Mouse (Mus musculus) stomach, postnatal 0 days (tissue): ENCODE measurements at regions not wholly inside any gene's neighbourhood (a gene's known extent, or its start where the extent isn't known, plus 50 kb on each side); places are given as distances from the start of the nearest gene placed in this dataset.

Source experiments
- ATAC-seq: fragments of 200-750 bp; cut with Nextera tagmentation; 2 replicates; pipeline ENCODE4 v1.8.0; 2017; ENCODE audit not compliant: low FRiP score, low TSS enrichment
- DNase-seq: peaks from one replicate; pipeline ENCODE4 v3.0.0-alpha.2; 2016; ENCODE audit warnings: low spot score
- H3K27ac ChIP-seq: fragments of 300-500 bp; sonication (generic); replicated peaks from 2 replicates; pipeline ENCODE4 v1.5.1; 2014; ENCODE audit warnings: mild to moderate bottlenecking, control low read depth
- H3K27me3 ChIP-seq: fragments of 300-500 bp; sonication (generic); 2 replicates; pipeline ENCODE4 v1.6.1; 2014; ENCODE audit warnings: low read length; ENCODE audit not compliant: control insufficient read depth, insufficient read depth
- H3K36me3 ChIP-seq: fragments of 300-500 bp; sonication (generic); 2 replicates; pipeline ENCODE4 v1.6.1; 2014; ENCODE audit warnings: low read length, mixed read lengths; ENCODE audit not compliant: control insufficient read depth, insufficient read depth
- H3K4me1 ChIP-seq: fragments of 300-500 bp; sonication (generic); replicated peaks from 2 replicates; pipeline ENCODE4 v1.6.1; 2014; ENCODE audit warnings: antibody characterized with exemption; ENCODE audit not compliant: control insufficient read depth, insufficient read depth
- H3K4me2 ChIP-seq: fragments of 300-500 bp; sonication (generic); replicated peaks from 2 replicates; pipeline ENCODE4 v1.6.1; 2014; ENCODE audit warnings: low read depth, mild to moderate bottlenecking, control low read depth, moderate library complexity
- H3K4me3 ChIP-seq: fragments of 300-500 bp; sonication (generic); 2 replicates; pipeline ENCODE4 v1.5.1; 2014; ENCODE audit warnings: low read depth, low read length, control low read depth
- H3K9ac ChIP-seq: fragments of 300-500 bp; sonication (generic); 2 replicates; pipeline ENCODE4 v1.6.1; 2014; ENCODE audit warnings: mild to moderate bottlenecking, low read length, control low read depth, mixed read lengths
- H3K9me3 ChIP-seq: fragments of 300-500 bp; sonication (generic); 2 replicates; pipeline ENCODE4 v1.6.1; 2016; ENCODE audit warnings: low read length; ENCODE audit not compliant: control insufficient read depth
- CTCF ChIP-seq: IDR thresholded peaks from 2 replicates; pipeline ENCODE4 v1.5.1; 2016; ENCODE audit warnings: antibody characterized with exemption, low read depth, mild to moderate bottlenecking, moderate library complexity
- EP300 ChIP-seq: optimal IDR thresholded peaks from 2 replicates; pipeline ENCODE3; 2016; ENCODE audit warnings: antibody characterized with exemption
- WGBS: fragments of 180-500 bp; shearing (Covaris S2); extraction: QIAGEN DNeasy Blood & Tissue Kit; methylation state at CpG from one replicate; pipeline ENCODE4 v1.1.7; 2014; 5-methylcytosine and 5-hydroxymethylcytosine counted together

DNA sequence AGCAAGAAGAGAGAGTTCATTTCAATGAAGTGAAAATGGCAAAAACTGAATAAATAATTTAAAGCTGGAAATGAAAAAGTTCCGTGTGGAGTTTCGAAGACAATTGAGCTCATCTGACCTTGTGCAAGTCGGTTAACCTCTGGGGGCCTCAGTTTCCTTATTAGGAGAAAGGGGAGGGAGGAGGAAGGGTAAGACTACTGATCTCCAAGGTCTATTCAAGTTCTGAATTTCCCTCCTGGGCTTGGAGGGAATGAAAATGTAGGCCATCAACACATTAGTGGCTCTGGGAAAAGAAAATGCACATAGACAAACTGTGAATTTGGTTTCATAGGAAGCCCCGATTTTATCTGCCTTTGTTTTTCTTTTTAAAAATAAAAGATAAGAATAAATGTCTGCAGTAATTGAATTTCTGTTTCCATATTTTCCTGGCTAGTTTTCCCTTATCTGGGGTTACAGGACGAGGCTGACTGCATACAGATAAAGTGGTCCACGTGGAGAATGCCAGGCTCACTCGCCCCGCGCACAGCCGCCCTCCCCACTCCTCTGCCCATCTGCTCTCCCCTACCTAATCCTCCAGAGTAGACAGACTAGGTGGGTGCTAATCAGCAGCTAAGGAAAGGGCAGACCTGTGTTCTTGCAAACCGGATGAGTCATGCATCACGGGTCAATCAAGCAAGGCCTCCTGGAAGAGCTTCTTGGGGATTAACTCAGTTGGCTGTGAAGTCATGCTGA is 209.0 kb downstream of the Nova1 start:
- Histone ChIP-seq H3K27ac (no peak overlapping the region), H3K4me2 (no peak overlapping the region), H3K27me3 (no peaks in the 10 kb centered on the region), H3K4me3 (no peak overlapping the region), H3K4me1 (no peaks in the 10 kb centered on the region), H3K36me3 (no peaks in the 10 kb centered on the region), H3K9ac (no peak overlapping the region), H3K9me3 (no peaks in the 10 kb centered on the region)
- ATAC-seq (no peak), DNase-seq (no peak)
- TF ChIP-seq EP300 (no peak), CTCF (no peak)
- WGBS = 51% methylated on average over 12 of the region's 12 CpGs

DNA sequence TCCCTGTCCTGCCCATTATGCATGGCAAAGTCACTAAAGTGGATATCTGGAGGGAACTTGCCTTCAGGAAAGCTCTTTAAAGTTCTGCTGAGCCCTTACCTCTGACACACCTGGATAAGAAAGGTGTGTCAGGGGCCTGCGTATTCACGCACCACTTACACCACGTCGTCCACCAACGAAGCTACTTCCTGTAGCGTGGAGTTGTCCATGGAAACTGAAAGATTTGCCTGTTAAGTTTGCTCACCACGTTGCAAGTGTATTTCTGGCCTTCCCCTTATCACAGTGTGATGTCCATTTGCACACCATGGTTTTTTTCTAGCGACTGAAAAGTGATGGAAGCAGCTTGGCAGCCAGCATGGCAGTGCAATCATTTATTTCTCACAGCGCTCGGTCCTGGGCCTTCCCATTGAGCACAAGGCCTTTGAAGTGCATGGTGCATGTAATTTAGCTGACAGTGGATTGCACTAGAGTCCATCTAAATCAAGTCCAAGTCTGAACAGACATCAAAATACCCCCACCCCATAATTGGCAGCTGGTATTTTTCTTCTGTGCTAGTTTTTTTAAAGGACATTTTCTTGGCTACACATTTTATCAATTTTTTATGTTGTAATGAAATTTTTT is 210.3 kb downstream of the Nova1 start:
- Histone ChIP-seq H3K36me3 (no peaks in the 10 kb centered on the region), H3K9me3 (no peaks in the 10 kb centered on the region), H3K27ac (no peak overlapping the region), H3K27me3 (no peaks in the 10 kb centered on the region), H3K4me3 (no peak overlapping the region), H3K4me2 (no peak overlapping the region), H3K9ac (no peak overlapping the region), H3K4me1 (no peaks in the 10 kb centered on the region)
- WGBS = 81% methylated on average over 10 of the region's 10 CpGs
- TF ChIP-seq EP300 (no peak), CTCF (no peak)
- DNase-seq (no peak), ATAC-seq (no peak)

DNA sequence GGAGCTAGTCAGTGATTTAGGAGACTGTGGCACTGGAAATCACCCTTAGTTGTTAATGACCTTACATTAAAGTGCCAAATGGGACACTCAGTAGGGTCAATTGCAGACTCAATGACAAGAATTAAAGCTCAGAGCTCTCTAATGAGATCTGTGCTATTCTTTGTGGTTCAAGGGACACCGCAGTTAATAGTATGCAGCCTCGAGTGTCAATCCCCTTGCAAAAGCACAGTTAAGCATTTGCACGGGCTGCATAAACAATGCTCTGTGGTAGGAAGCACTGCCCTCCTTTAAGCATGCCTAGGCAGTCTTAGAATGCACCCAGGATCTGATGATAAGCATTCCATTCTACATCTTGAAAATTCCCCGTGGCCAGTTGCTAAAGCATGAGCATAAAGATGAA is 221.5 kb downstream of the Nova1 start:
- H3K9ac ChIP-seq = no peak overlapping the region
- no peaks in the 10 kb centered on the region for H3K4me1 ChIP-seq
- H3K27ac ChIP-seq = no peak overlapping the region
- H3K9me3 ChIP-seq = no peaks in the 10 kb centered on the region
- TF ChIP-seq CTCF (no peak), EP300 (no peak)
- H3K4me3 ChIP-seq = no peak overlapping the region
- no peaks in the 10 kb centered on the region for H3K36me3 ChIP-seq
- no peak overlapping the region for H3K4me2 ChIP-seq
- H3K27me3 ChIP-seq = no peaks in the 10 kb centered on the region
- 25% methylated on average over 4 of the region's 4 CpGs for WGBS
- ATAC-seq (no peak), DNase-seq (no peak)

DNA sequence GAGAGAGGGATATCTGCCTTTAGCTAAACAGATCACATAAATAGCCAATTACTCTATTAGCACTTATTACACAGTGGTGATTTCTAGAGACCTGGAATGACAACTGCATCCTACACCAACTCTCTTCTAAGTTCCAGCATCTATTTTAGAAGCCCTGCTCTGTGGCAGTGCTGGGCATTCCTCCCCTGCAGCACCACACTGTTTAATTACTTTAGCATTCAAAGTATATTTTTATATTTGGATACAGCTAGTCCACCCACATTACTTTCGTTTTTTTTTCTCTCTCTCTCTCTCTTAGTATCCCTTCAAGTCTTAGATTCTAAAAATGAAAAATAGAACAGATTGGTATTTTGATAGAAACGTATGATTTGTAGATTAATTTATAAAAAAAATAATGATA is 250.1 kb downstream of the Nova1 start:
- no peak overlapping the region for H3K27ac ChIP-seq
- DNase-seq (no peak), ATAC-seq (no peak)
- WGBS = 57% methylated on average over 2 of the region's 2 CpGs
- no peaks in the 10 kb centered on the region for H3K4me1 ChIP-seq
- H3K9ac ChIP-seq = no peak overlapping the region
- no peak overlapping the region for H3K4me2 ChIP-seq
- no peak overlapping the region for H3K4me3 ChIP-seq
- H3K9me3 ChIP-seq = no peaks in the 10 kb centered on the region
- TF ChIP-seq CTCF (no peak), EP300 (no peak)
- H3K27me3 ChIP-seq = no peaks in the 10 kb centered on the region
- H3K36me3 ChIP-seq = no peaks in the 10 kb centered on the region

DNA sequence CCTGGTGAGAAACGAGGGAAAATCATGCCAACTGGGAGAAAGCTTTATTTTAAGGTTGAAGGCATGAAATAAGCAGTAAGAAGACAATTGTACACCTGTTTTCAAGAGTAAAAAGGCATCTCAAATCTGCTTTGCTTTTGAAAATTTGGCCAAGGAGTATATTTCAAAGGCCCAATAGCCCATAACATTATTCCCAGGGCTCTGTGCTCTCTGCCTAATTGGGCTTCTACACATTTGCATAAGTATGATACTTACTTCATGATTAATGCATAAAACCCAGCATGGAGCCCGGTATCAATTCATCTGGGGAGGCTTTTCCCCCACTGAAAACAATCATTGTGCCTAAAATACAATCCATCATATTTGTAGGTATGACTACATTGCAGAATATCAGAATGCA is 252.4 kb downstream of the Nova1 start:
- H3K27ac ChIP-seq = no peak overlapping the region
- TF ChIP-seq CTCF (no peak), EP300 (no peak)
- no peak overlapping the region for H3K4me3 ChIP-seq
- no peaks in the 10 kb centered on the region for H3K4me1 ChIP-seq
- H3K36me3 ChIP-seq = no peaks in the 10 kb centered on the region
- H3K9me3 ChIP-seq = no peaks in the 10 kb centered on the region
- DNase-seq (no peak), ATAC-seq (no peak)
- H3K4me2 ChIP-seq = no peak overlapping the region
- WGBS = 45% methylated on average over 2 of the region's 2 CpGs
- no peak overlapping the region for H3K9ac ChIP-seq
- no peaks in the 10 kb centered on the region for H3K27me3 ChIP-seq

DNA sequence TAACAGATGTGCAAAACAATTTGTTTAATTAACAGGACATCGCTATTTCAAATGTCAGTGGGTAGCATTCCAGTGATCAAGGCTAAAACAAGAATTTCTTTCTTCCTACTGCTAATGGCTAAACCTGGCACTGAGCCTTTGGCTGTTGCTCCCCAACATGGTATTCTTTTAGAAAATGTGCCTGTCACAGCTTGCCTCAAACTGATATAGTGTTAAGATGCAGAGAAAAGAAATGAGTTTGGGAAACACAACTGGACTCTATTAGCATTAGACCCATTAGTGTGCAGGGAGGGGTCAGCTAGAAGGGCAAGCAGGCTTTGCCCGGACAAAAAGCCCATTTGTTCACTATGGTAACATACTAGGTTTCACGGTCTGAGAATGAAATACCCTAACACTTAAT is 297.8 kb downstream of the Nova1 start:
- no peak for DNase-seq
- H3K27me3 ChIP-seq = no peaks in the 10 kb centered on the region
- H3K27ac ChIP-seq = no peak overlapping the region
- WGBS = 42% methylated on average over 3 of the region's 3 CpGs
- H3K9ac ChIP-seq = no peak overlapping the region
- H3K4me2 ChIP-seq = no peak overlapping the region
- no peak overlapping the region for H3K4me3 ChIP-seq
- ATAC-seq = no peak
- no peaks in the 10 kb centered on the region for H3K4me1 ChIP-seq
- H3K36me3 ChIP-seq = no peaks in the 10 kb centered on the region
- TF ChIP-seq EP300 (no peak), CTCF (no peak)
- H3K9me3 ChIP-seq = no peaks in the 10 kb centered on the region
